Mouse (Mus musculus) embryonic facial prominence, embryonic 10.5 days (tissue): ENCODE results near the gene Optc. TPM values are rescaled to one million over a fixed set of nuclear protein-coding genes. Genes with fewer than 3 reads are reported as not detected.
A peak's percentile ranks its signal among the peaks of the same experiment; 100 is the strongest.

Experiments
- DNase-seq: peaks from one replicate; pipeline ENCODE4 v3.0.0-alpha.2; 2017; ENCODE audit warnings: low spot score
- H3K27ac ChIP-seq: fragments of 300-500 bp; sonication (generic); replicated peaks from 2 replicates; pipeline ENCODE4 v1.5.1; 2016; ENCODE audit warnings: mild to moderate bottlenecking
- H3K27me3 ChIP-seq: fragments of 300-500 bp; sonication (generic); replicated peaks from 2 replicates; pipeline ENCODE4 v1.6.1; 2016; ENCODE audit warnings: low read depth, mild to moderate bottlenecking; ENCODE audit not compliant: poor library complexity, severe bottlenecking
- H3K36me3 ChIP-seq: fragments of 300-500 bp; sonication (generic); replicated peaks from 2 replicates; pipeline ENCODE4 v1.6.1; 2016; ENCODE audit warnings: mild to moderate bottlenecking, moderate library complexity
- H3K4me1 ChIP-seq: fragments of 300-500 bp; sonication (generic); 2 replicates; pipeline ENCODE4 v1.6.1; 2016
- H3K4me3 ChIP-seq: fragments of 300-500 bp; sonication (generic); 2 replicates; pipeline ENCODE4 v1.5.1; 2016; ENCODE audit warnings: mild to moderate bottlenecking, moderate library complexity
- H3K9me3 ChIP-seq: fragments of 300-500 bp; sonication (generic); 2 replicates; pipeline ENCODE4 v1.6.1; 2016; ENCODE audit warnings: mild to moderate bottlenecking
- WGBS: fragments of 180-500 bp; shearing (Covaris S2); methylation state at CpG from one replicate; pipeline ENCODE4 v1.1.7; 2016; 5-methylcytosine and 5-hydroxymethylcytosine counted together
- polyA plus RNA-seq: library from polyadenylated mRNA; unstranded; fragments of >200 nt; fragmentation: Nextera tagmentation; extraction: Ambion mirVana; gene quantifications from 2 replicates; pipeline ENCODE4 v1.2.1, GENCODE M21; 2016

Gene Optc
- polyA plus RNA-seq, 1 experiment from 2014 or later, result 0.79 TPM

DNA sequence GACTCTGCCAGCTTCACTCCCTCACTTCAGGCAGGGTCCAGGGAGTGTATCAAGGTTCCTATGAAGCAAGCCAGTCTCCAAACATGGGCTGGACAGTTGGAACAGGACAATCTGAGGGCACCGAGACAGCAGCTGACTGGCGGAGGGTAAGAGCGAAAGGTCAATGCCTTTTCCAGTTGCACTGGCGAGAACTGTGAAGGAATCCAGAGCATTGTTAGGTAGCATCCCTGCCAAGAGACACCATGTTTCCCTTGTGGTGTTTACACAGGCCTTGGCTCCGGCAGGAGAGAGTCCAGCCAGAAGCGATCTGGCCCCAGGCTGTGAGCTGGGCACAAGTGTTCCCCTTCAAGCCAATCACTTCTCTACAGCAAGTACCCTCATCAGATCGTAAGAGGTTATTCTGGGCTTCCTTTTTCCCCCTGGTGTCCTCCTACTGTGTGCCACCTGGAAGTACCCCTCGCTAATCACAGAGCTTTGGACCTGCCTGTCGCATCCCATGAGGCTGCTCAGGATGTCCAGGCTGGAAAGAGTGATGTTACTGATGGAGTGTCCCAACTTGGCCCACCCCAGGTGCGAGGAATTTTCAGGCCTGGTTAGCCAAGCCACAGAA, 26.7 kb upstream of the Optc start:
- Histone ChIP-seq H3K4me1 (peaks cover 18% of the 10 kb centered on the region), H3K27ac (peak overlapping the region; percentile 26; the same call in 1 of the 2 replicates), H3K27me3 (no peaks in the 10 kb centered on the region), H3K36me3 (no peaks in the 10 kb centered on the region), H3K4me3 (no peak overlapping the region), H3K9me3 (peaks cover 3% of the 10 kb centered on the region; the same call in 1 of the 2 replicates)
- WGBS, result 83% methylated on average over 10 of the region's 10 CpGs
- no peak for DNase-seq

DNA sequence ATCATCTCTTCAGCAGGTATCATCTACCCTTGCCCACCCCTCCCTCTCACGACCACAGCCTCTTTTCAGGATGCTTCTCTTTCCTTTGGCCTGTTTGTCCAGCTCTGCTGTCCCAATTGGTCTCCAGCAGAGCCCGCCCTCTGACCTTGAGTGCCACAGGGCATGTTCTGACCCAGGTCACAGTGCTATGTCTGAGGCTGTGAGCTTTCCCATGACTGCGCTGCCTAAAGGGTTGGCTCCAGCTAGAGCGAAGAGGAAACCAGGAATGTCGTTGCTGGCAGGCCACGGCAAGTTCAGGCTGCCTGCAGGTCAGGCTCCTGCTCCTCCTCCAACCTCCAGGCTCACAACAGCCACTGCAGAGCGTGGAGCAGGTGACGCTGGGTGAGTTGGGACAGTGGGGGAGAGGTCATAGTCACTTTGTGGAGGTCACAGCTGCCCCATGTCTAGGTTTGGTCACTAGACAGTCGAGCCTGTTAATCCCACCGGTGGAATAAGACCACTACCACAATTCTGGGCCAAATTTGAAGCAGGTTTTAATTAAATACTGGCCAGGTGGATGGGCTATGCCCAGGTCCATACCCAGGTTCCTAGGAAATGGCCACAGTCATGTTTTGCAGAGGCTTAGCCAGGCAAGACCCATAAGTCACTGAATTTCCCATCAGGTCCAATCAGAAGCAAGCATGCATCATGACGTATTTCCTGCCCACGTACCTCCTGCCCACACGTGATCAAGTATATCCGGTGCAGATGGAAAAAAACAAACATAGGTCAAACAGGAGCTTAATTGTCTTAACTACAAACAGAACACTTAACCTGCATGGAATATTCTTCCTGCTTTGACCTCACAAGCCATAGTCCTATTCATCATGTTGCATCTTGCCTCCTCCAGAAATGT, 25.7 kb upstream of the Optc start:
- DNase-seq, result no peak
- H3K4me3 ChIP-seq, result no peak overlapping the region
- no peaks in the 10 kb centered on the region for H3K27me3 ChIP-seq
- 47% methylated on average over 14 of the region's 14 CpGs for WGBS
- H3K27ac ChIP-seq, result peak overlapping the region; percentile 52; the same call in 1 of the 2 replicates
- peaks cover 18% of the 10 kb centered on the region for H3K4me1 ChIP-seq
- peaks cover 3% of the 10 kb centered on the region; the same call in 1 of the 2 replicates for H3K9me3 ChIP-seq
- no peaks in the 10 kb centered on the region for H3K36me3 ChIP-seq

DNA sequence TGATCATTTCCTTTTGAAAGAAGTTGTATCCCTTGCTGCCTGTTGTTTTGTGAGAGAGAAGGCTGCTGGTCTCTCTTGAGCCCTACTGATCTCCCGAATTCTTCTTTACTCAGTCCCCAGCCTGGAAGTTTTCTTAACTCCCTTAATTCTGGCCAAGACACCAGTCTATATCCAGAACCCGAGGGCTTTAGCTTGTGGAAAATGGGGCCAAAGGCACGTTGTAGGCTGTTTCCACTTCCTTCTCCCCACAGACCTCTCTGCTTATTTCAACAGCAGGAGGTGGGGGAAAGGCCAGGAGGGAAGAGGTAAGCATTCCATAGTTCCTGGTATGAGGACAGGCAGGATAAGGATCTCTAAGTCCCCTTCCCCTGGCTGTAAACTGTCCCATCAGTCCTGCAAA, 22.2 kb upstream of the Optc start:
- no peak overlapping the region for H3K27ac ChIP-seq
- H3K9me3 ChIP-seq, result peaks cover 2% of the 10 kb centered on the region; the same call in 1 of the 2 replicates
- H3K4me1 ChIP-seq, result peaks cover 18% of the 10 kb centered on the region
- no peaks in the 10 kb centered on the region for H3K27me3 ChIP-seq
- no peak for DNase-seq
- H3K36me3 ChIP-seq, result no peaks in the 10 kb centered on the region
- no peak overlapping the region for H3K4me3 ChIP-seq
- 49% methylated on average over 3 of the region's 3 CpGs for WGBS

DNA sequence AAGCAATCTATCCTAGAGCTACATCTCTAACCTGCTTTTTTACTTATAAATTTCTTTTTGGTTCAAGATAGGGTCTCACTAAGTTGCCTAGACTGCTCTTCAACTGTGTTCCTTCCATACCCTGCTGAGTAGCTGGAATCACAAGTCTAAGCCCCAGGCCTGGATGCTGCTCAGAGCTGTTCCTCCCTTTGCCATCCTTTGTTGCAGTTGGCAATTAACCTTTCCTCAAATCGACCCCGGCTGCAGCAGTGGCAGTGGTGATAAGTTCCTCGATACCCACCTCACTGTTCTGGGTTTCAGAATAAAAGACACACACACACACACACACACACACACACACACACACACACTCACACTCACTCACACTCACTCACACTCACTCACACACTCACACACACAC, 17.4 kb upstream of the Optc start:
- Histone ChIP-seq H3K4me3 (no peak overlapping the region), H3K27ac (no peak overlapping the region), H3K4me1 (peaks cover 25% of the 10 kb centered on the region), H3K9me3 (peaks cover 2% of the 10 kb centered on the region; the same call in 1 of the 2 replicates), H3K27me3 (peaks cover 15% of the 10 kb centered on the region), H3K36me3 (no peaks in the 10 kb centered on the region)
- 92% methylated on average over 3 of the region's 3 CpGs for WGBS
- DNase-seq, result no peak

DNA sequence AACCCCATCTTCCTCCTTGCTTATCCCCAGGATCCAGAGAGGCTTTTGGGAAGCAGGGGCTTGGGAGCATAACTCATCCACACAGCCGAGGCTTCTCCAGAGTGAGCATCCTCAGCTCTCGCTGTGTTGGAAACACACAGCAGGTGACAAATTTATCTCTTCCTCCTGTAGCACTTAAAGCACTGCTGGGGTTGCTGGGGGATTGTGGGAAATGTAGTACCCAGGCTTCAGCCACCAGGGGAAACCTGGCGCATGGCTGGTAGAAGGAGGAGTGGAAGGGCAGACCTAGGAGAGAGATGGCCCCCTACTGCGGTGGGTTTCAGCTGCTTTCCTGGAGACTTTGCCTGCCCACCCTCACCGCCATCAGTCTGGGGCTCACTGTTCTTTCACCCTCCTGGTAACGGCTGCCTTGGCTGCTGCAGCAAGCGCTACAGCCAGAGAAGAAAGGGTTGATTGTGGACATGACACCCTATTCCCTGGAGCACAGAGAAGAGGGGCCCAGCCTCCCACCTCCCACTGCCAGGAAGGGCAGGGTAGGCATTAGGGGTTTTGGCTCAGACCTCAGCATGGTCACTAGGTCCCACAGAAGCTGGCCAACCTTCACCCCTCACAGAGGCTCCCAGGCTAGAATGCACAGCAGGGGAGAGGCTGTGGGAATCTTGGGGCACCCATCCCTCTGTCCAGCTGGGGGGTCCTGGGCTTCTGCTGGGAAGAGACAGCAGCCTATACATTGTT, 16.5 kb upstream of the Optc start:
- peak overlapping the region; percentile 55 for H3K27ac ChIP-seq
- H3K4me1 ChIP-seq, result peaks cover 31% of the 10 kb centered on the region
- no peaks in the 10 kb centered on the region for H3K36me3 ChIP-seq
- DNase-seq, result peak; percentile 53
- H3K9me3 ChIP-seq, result peaks cover 2% of the 10 kb centered on the region; the same call in 1 of the 2 replicates
- no peak overlapping the region for H3K4me3 ChIP-seq
- H3K27me3 ChIP-seq, result peaks cover 25% of the 10 kb centered on the region
- 23% methylated on average over 7 of the region's 7 CpGs for WGBS

DNA sequence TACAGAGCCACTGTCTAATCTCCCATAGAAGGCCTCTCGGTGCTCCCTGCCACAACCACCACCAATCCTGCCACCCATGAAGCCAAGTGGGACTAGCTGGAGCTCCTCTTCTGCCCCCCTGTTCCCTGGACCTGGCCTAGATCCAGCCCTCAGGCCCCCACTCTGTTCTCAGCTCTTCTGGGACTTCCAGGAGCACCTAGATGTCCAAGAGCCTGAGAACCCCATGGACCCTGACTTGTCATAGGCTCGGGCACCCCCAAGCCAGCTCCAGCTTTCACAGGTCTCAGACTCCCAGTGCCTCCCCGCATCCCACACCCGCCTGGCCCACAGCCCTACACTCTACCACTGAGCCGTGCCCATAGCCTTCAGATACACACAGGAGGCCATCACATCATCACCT, 15.3 kb upstream of the Optc start:
- Histone ChIP-seq H3K4me3 (no peak overlapping the region), H3K4me1 (peaks cover 37% of the 10 kb centered on the region)

DNA sequence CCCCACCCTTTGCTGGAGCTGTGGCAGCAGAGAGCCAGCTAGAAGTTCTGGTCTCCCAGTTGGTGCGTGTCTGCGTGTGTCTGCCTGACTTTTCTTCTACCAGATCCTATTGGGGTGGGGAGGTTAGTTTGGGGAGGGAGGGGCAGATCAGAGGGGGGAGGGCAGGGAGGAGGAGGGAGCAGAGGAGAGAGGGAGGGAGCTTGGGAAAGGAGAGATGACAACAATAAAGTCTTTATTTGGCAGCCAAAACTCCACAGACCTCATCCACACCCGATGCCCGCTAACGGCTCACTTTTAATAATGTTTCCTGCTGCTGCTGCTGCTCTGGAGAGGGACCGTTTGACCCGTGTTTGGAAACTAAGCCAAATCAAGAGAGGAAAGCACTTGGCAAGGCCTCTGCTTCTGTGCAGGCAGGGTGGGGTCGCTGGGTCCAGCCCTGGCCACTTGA, 13.5 kb upstream of the Optc start, which contains the start of gene Prelp:
Gene Prelp (minus strand): TSS at position 111 of the 448 bp plus-strand sequence.
- peaks cover 48% of the 10 kb centered on the region for H3K27me3 ChIP-seq
- DNase-seq, result peak; percentile 36
- peaks cover 49% of the 10 kb centered on the region for H3K4me1 ChIP-seq
- H3K9me3 ChIP-seq, result 0 out of 2 replicates have a peak, but pooled peaks cover 2% of the 10 kb centered on the region
- H3K4me3 ChIP-seq, result no peak within 1 kb of the TSS
- 16% methylated on average over 8 of the region's 8 CpGs for WGBS
- peak within 1 kb of the TSS; percentile 66 for H3K27ac ChIP-seq
- H3K36me3 ChIP-seq, result no peaks in the 10 kb centered on the region

More for the DNA sequence above, 15.3 kb upstream of the Optc start:
- Histone ChIP-seq H3K9me3 (peaks cover 2% of the 10 kb centered on the region; the same call in 1 of the 2 replicates), H3K27ac (no peak overlapping the region), H3K27me3 (peaks cover 36% of the 10 kb centered on the region), H3K36me3 (no peaks in the 10 kb centered on the region)
- WGBS, result 92% methylated on average over 5 of the region's 5 CpGs
- DNase-seq, result no peak

DNA sequence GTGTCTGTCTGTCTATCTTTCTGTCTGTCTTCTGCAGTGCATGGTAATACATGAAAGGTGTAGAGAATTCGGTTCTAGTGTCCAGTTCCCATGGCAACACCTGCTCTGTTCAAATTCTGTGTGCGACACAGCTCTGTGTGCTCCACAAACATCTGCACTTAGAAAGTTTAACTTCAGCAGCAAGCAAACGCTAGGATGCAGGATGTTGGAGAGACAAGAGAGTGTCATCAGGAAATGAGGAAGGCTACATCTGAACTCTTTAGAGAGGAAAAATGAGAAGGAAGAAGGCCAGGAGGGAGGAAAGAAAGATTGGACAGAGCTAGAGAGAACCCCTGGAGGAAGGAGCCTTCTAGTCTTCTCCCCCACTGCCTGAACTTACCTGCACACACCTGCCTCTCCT, 13.1 kb upstream of the Optc start:
- Histone ChIP-seq H3K9me3 (no peaks in the 10 kb centered on the region), H3K27ac (peak overlapping the region; percentile 66), H3K36me3 (no peaks in the 10 kb centered on the region), H3K4me3 (no peak overlapping the region), H3K4me1 (peaks cover 53% of the 10 kb centered on the region), H3K27me3 (peaks cover 49% of the 10 kb centered on the region)
- WGBS, result 43% methylated on average over 3 of the region's 3 CpGs
- DNase-seq, result no peak

DNA sequence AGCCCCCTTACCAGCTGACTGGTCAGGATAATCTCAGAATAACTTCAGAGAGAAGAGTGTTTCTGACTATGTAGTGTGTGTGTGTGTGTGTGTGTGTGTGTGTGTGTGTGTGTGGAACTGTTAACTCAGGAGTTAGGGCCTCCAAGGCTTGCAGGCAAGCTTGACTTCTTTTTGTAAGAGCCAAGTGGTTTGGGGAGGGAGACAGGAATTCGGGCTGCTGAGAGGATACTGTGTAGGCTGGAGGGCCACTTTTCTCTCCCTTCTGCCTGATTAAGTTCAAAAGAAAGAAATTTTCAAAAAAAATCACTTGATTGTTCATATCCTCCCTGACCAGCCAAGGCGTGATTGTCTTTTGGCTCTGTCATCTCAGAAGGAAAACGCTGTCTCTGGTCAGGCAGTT, 12.6 kb upstream of the Optc start:
- H3K4me1 ChIP-seq, result peaks cover 54% of the 10 kb centered on the region
- DNase-seq, result no peak
- WGBS, result 50% methylated on average over 3 of the region's 3 CpGs

DNA sequence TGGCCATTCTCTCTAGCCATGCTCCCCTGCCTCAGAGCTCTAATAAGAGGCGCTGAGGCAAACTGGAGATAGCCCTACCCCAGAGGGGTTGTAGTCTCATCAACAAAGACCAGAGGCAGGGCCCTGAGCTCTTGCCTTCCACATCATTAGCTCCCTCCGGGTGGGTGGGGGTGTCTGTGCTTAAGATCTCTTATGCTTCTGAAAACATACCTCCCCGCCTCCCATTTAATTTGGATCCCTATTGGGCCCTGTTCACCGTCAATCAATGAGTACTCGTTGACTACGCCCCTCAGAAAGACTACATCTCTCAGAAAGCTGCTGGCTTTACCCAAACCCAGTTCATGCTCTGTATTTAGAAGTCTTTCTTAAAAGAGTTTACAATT, 10.3 kb upstream of the Optc start:
- Histone ChIP-seq H3K4me1 (peaks cover 46% of the 10 kb centered on the region), H3K9me3 (no peaks in the 10 kb centered on the region), H3K36me3 (no peaks in the 10 kb centered on the region), H3K27ac (peak overlapping the region; percentile 1; the same call in 1 of the 2 replicates), H3K4me3 (no peak overlapping the region), H3K27me3 (peaks cover 49% of the 10 kb centered on the region)
- no peak for DNase-seq
- 44% methylated on average over 6 of the region's 6 CpGs for WGBS

More for the DNA sequence above, 12.6 kb upstream of the Optc start:
- Histone ChIP-seq H3K4me3 (no peak overlapping the region), H3K36me3 (no peaks in the 10 kb centered on the region), H3K27ac (no peak overlapping the region; the same call in 1 of the 2 replicates), H3K27me3 (peaks cover 49% of the 10 kb centered on the region), H3K9me3 (no peaks in the 10 kb centered on the region)

DNA sequence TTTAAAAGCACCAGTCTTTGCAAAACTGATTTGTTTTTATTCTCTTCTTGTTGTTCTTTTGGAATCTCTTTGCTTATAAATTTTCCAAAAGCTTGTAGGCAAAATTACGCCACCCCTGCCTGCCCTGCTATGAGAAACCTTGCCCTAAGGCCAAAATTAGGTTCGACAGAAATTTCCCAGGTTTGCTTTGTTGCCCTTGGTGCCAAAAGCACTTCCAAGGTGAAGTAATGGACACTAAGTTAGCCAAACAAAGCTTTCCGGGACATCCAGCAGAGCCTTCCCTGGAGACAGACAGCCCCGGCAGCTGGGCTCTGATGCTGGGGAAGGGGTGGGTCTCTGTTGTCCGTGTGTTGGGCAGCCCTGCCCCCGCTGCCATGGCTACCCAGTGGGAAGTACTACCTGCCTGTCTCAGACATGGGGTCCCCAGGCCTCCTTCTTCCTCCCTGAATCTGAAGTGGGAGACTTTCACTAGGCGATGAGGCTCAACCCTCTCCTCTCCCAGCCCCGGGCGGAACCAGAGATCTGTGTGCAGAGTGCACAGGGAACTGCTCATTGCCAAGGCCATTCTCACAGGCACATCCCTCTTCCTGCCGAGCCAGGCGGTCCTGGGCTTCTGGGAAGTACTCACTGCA, 9.8 kb upstream of the Optc start:
- Histone ChIP-seq H3K4me1 (peaks cover 46% of the 10 kb centered on the region), H3K36me3 (no peaks in the 10 kb centered on the region), H3K27ac (peak overlapping the region; percentile 1; the same call in 1 of the 2 replicates), H3K9me3 (no peaks in the 10 kb centered on the region), H3K27me3 (peaks cover 48% of the 10 kb centered on the region), H3K4me3 (no peak overlapping the region)
- 22% methylated on average over 11 of the region's 11 CpGs for WGBS
- DNase-seq, result peak; percentile 47
